Mouse (Mus musculus) lung, embryonic 16.5 days (tissue): Measurements from ENCODE around the gene Pigp. TPM values are rescaled to one million over a fixed set of nuclear protein-coding genes. Genes with fewer than 3 reads are reported as not detected.

Source experiments
- ATAC-seq: fragments of 200-750 bp; cut with Nextera tagmentation; 2 replicates; pipeline ENCODE4 v1.8.0; 2017; ENCODE audit warnings: low read depth, mild to moderate bottlenecking, moderate library complexity
- H3K27ac ChIP-seq: fragments of 300-500 bp; sonication (generic); 2 replicates; pipeline ENCODE4 v1.5.1; 2014; ENCODE audit warnings: mild to moderate bottlenecking, control low read depth, low read length
- H3K27me3 ChIP-seq: fragments of 300-500 bp; sonication (generic); 2 replicates; pipeline ENCODE4 v1.6.1; 2014; ENCODE audit warnings: low read depth, low read length, mixed read lengths; ENCODE audit not compliant: control insufficient read depth, insufficient read depth
- H3K36me3 ChIP-seq: fragments of 300-500 bp; sonication (generic); 2 replicates; pipeline ENCODE4 v1.6.1; 2014; ENCODE audit warnings: low read length; ENCODE audit not compliant: control insufficient read depth, insufficient read depth
- H3K4me1 ChIP-seq: fragments of 300-500 bp; sonication (generic); replicated peaks from 2 replicates; pipeline ENCODE4 v1.6.1; 2014; ENCODE audit warnings: low read length, mixed read lengths; ENCODE audit not compliant: control insufficient read depth, insufficient read depth
- H3K4me2 ChIP-seq: fragments of 300-500 bp; sonication (generic); 2 replicates; pipeline ENCODE4 v1.6.1; 2014; ENCODE audit warnings: low read depth, low read length, control low read depth
- H3K4me3 ChIP-seq: fragments of 300-500 bp; sonication (generic); 2 replicates; pipeline ENCODE4 v1.5.1; 2014; ENCODE audit warnings: mild to moderate bottlenecking, low read length, control low read depth
- H3K9ac ChIP-seq: fragments of 300-500 bp; sonication (generic); 2 replicates; pipeline ENCODE4 v1.6.1; 2014; ENCODE audit warnings: low read length, control low read depth
- H3K9me3 ChIP-seq: fragments of 300-500 bp; sonication (generic); 2 replicates; pipeline ENCODE4 v1.6.1; 2016; ENCODE audit warnings: low read length; ENCODE audit not compliant: control insufficient read depth
- WGBS: fragments of 180-500 bp; shearing (Covaris S2); extraction: QIAGEN DNeasy Blood & Tissue Kit; methylation state at CpG from one replicate; pipeline ENCODE4 v1.1.7; 2014; 5-methylcytosine and 5-hydroxymethylcytosine counted together
- polyA plus RNA-seq: library from polyadenylated mRNA; unstranded; fragments of >200 nt; fragmentation: Nextera tagmentation; extraction: Ambion mirVana; gene quantifications from 2 replicates; pipeline ENCODE4 v1.2.1, GENCODE M21; 2015

Pigp gene
- polyA plus RNA-seq, 1 experiment from 2014 or later, result 111 TPM

GRCm38 (mm10) chr16:94330429-94330828 is 41.2 kb downstream of the Pigp start:
- H3K36me3 ChIP-seq, result no peaks in the 10 kb centered on the region
- H3K4me1 ChIP-seq, result no peaks in the 10 kb centered on the region; the same call in 1 of the 2 replicates
- H3K27ac ChIP-seq, result no peak overlapping the region
- peaks cover 6% of the 10 kb centered on the region for H3K27me3 ChIP-seq
- ATAC-seq, result no peak
- no peaks in the 10 kb centered on the region for H3K9me3 ChIP-seq
- no peak overlapping the region for H3K4me2 ChIP-seq
- H3K4me3 ChIP-seq, result no peak overlapping the region
- H3K9ac ChIP-seq, result no peak overlapping the region
- 86% methylated on average over 5 of the region's 5 CpGs for WGBS

GRCm38 (mm10) chr16:94328881-94329867 is 42.5 kb downstream of the Pigp start:
- no peak for ATAC-seq
- Histone ChIP-seq H3K9ac (peak overlapping the region; percentile 71), H3K4me3 (peak overlapping the region; percentile 65), H3K4me1 (no peaks in the 10 kb centered on the region; the same call in 1 of the 2 replicates), H3K4me2 (peak overlapping the region; percentile 93), H3K9me3 (no peaks in the 10 kb centered on the region), H3K36me3 (no peaks in the 10 kb centered on the region), H3K27me3 (peaks cover 6% of the 10 kb centered on the region), H3K27ac (no peak overlapping the region)
- 12% methylated on average over 25 of the region's 25 CpGs for WGBS

- peak within 1 kb of the TSS; percentile 70 for H3K27ac ChIP-seq
Measured at GRCm38 (mm10) chr16:94327781-94328711, 43.6 kb downstream of the Pigp start, which contains the start of gene Ripply3. Ripply3 (plus strand) TSS chr16:94328420.

GRCm38 (mm10) chr16:94326008-94326407 is 45.6 kb downstream of the Pigp start:
- no peak overlapping the region for H3K4me2 ChIP-seq
- ATAC-seq, result no peak
- no peaks in the 10 kb centered on the region for H3K36me3 ChIP-seq
- 84% methylated on average over 3 of the region's 3 CpGs for WGBS
- no peaks in the 10 kb centered on the region; the same call in 1 of the 2 replicates for H3K4me1 ChIP-seq
- no peak overlapping the region for H3K27ac ChIP-seq
- no peaks in the 10 kb centered on the region for H3K9me3 ChIP-seq
- no peak overlapping the region for H3K4me3 ChIP-seq
- H3K9ac ChIP-seq, result no peak overlapping the region
- peaks cover 6% of the 10 kb centered on the region for H3K27me3 ChIP-seq

More at GRCm38 (mm10) chr16:94327781-94328711, 43.6 kb downstream of the Pigp start, which contains the start of gene Ripply3:
- Histone ChIP-seq H3K36me3 (no peaks in the 10 kb centered on the region), H3K4me1 (no peaks in the 10 kb centered on the region; the same call in 1 of the 2 replicates), H3K4me2 (peak within 1 kb of the TSS; percentile 93), H3K4me3 (peak within 1 kb of the TSS; percentile 65), H3K27me3 (peaks cover 6% of the 10 kb centered on the region), H3K9me3 (no peaks in the 10 kb centered on the region), H3K9ac (peak within 1 kb of the TSS; percentile 71)
- 1% methylated on average over 63 of the region's 63 CpGs for WGBS
- ATAC-seq, result peak; percentile 85

- 0 out of 2 replicates have a peak overlapping the region, but pooled peaks have one; percentile 6 for H3K4me2 ChIP-seq
- H3K9ac ChIP-seq, result no peak overlapping the region
- no peaks in the 10 kb centered on the region for H3K36me3 ChIP-seq
- peaks cover 6% of the 10 kb centered on the region for H3K27me3 ChIP-seq
- 45% methylated on average over 5 of the region's 5 CpGs for WGBS
- H3K4me1 ChIP-seq, result no peaks in the 10 kb centered on the region; the same call in 1 of the 2 replicates
- ATAC-seq, result peak; percentile 56; the same call in 1 of the 2 replicates
- peak overlapping the region; percentile 55; the same call in 1 of the 2 replicates for H3K27ac ChIP-seq
- H3K4me3 ChIP-seq, result no peak overlapping the region
- no peaks in the 10 kb centered on the region for H3K9me3 ChIP-seq
Measured at GRCm38 (mm10) chr16:94323681-94324080, 48.0 kb downstream of the Pigp start.

GRCm38 (mm10) chr16:94320223-94320622 is 51.4 kb downstream of the Pigp start:
- H3K36me3 ChIP-seq, result no peaks in the 10 kb centered on the region
- H3K27ac ChIP-seq, result no peak overlapping the region
- no peak overlapping the region for H3K4me3 ChIP-seq
- no peaks in the 10 kb centered on the region for H3K4me1 ChIP-seq
- no peaks in the 10 kb centered on the region; the same call in 1 of the 2 replicates for H3K27me3 ChIP-seq
- ATAC-seq, result no peak
- H3K4me2 ChIP-seq, result no peak overlapping the region
- H3K9ac ChIP-seq, result no peak overlapping the region
- no peaks in the 10 kb centered on the region for H3K9me3 ChIP-seq
- WGBS, result 82% methylated on average over 5 of the region's 5 CpGs

- no peaks in the 10 kb centered on the region; the same call in 1 of the 2 replicates for H3K4me1 ChIP-seq
Measured at GRCm38 (mm10) chr16:94317752-94318151, 53.9 kb downstream of the Pigp start.

GRCm38 (mm10) chr16:94315215-94315614 is 56.4 kb downstream of the Pigp start:
- no peaks in the 10 kb centered on the region for H3K36me3 ChIP-seq
- 19% methylated on average over 1 of the region's 1 CpGs for WGBS
- H3K4me2 ChIP-seq, result no peak overlapping the region
- H3K9me3 ChIP-seq, result no peaks in the 10 kb centered on the region
- ATAC-seq, result no peak
- no peak overlapping the region for H3K4me3 ChIP-seq
- H3K4me1 ChIP-seq, result peaks cover 3% of the 10 kb centered on the region
- no peaks in the 10 kb centered on the region for H3K27me3 ChIP-seq
- no peak overlapping the region for H3K9ac ChIP-seq
- H3K27ac ChIP-seq, result no peak overlapping the region

More at GRCm38 (mm10) chr16:94317752-94318151, 53.9 kb downstream of the Pigp start:
- no peak overlapping the region for H3K9ac ChIP-seq
- no peaks in the 10 kb centered on the region for H3K9me3 ChIP-seq
- no peaks in the 10 kb centered on the region; the same call in 1 of the 2 replicates for H3K27me3 ChIP-seq
- no peaks in the 10 kb centered on the region for H3K36me3 ChIP-seq
- no peak for ATAC-seq
- 58% methylated on average over 5 of the region's 5 CpGs for WGBS
- no peak overlapping the region for H3K4me3 ChIP-seq
- H3K4me2 ChIP-seq, result no peak overlapping the region
- H3K27ac ChIP-seq, result no peak overlapping the region
